Mouse (Mus musculus): ENCODE data around the gene Rpl39l. TPM values are rescaled to one million over a fixed set of nuclear protein-coding genes. Genes with fewer than 3 reads are reported as not detected.

The Rpl39l gene
- polyA plus RNA-seq (2012; rRNA removed) (1.2 and 1.3 TPM in 2 replicates), polyA plus RNA-seq (2014; fragmentation: Nextera tagmentation; extraction: Ambion mirVana) (0.94 and 1.3 TPM in 2 replicates)

DNA sequence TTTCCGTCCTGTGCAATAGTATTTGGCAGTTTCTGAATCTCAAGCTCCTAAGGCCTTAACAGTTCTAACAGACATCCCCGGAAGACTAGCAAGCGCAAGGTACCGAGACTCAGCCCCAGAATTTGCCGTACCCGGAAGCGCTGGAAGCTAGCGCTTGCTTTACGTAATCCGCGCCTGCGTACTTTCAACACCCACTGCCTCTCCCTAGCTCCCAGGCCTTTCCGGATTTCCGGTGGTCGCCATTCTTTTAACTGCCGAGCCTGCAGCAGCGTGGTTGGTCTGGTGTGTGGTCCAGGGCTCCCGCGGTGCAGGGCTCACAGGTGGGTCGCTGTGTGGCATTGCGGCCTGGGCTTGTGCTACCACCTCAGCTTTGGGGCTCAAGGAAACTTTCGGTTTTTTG lies at the start of gene Rpl39l:
TSS of gene Rpl39l (plus strand) at position 222 of the 400 bp plus-strand sequence.
- Histone ChIP-seq H3K4me2 (ENCODE audit: low read depth) (no peak within 1 kb of the TSS), H3K4me1 (replicated peaks; ENCODE audit: control insufficient read depth in 2 of 2, insufficient read depth in 2 of 2, low read length in 1 of 2) (no peaks in the 10 kb centered on the region), H3K4me3 (ENCODE audit: insufficient read depth in 1 of 2, low read depth in 2 of 2, low read length in 2 of 2) (no peak within 1 kb of the TSS), H3K27me3 (ENCODE audit: control insufficient read depth, insufficient read depth, low read length) (no peaks in the 10 kb centered on the region), H3K9ac (replicated peaks) (no peak within 1 kb of the TSS), H3K36me3 (replicated peaks; ENCODE audit: control insufficient read depth, insufficient read depth, low read depth) (no peaks in the 10 kb centered on the region), H3K9me3 (ENCODE audit: control insufficient read depth, low read length) (no peaks in the 10 kb centered on the region), H3K27ac (no peak within 1 kb of the TSS)
- TF ChIP-seq EP300 (IDR thresholded peaks at IDR 0.05; ENCODE audit: low read depth) (no peak), CTCF (IDR thresholded peaks at IDR 0.05; ENCODE audit: low read depth) (no peak)
- no peak for ATAC-seq (ENCODE audit: insufficient read depth)
- no peak for DNase-seq (ENCODE audit: low read depth in 3 of 3, low spot score in 3 of 3)
- WGBS (ENCODE audit: insufficient replicate concordance): 72% methylated on average over 22 of the region's 22 CpGs

DNA sequence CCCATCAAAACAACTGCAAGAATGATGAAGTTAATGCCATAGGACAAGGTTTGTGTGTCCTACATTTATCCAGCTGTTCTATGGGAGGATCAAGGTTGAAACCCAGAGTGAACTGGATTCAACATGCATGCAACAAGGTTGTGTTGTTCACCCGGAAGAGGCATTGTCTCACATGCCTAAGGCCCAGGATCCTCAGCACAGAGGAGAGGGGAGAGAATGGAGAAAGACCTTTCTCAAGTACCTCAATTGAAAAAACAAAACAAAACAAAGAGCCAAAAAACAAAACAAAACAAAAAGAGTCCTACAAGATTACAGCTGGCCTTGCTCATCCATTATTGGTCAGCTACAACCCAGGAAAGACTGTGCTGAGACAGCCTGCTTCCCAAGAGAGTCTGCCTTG lies 42.4 kb upstream of the Rpl39l start:
- no peak overlapping the region for H3K4me2 ChIP-seq (ENCODE audit: low read depth)
- H3K9me3 ChIP-seq (ENCODE audit: control insufficient read depth, low read length): no peaks in the 10 kb centered on the region
- H3K27me3 ChIP-seq (ENCODE audit: control insufficient read depth, insufficient read depth, low read length): no peaks in the 10 kb centered on the region
- H3K36me3 ChIP-seq (replicated peaks; ENCODE audit: control insufficient read depth, insufficient read depth, low read depth): no peaks in the 10 kb centered on the region
- no peak overlapping the region for H3K4me3 ChIP-seq (ENCODE audit: insufficient read depth in 1 of 2, low read depth in 2 of 2, low read length in 2 of 2)
- H3K27ac ChIP-seq: no peak overlapping the region
- H3K9ac ChIP-seq (replicated peaks): no peak overlapping the region
- DNase-seq (ENCODE audit: low read depth in 3 of 3, low spot score in 3 of 3): no peak
- 54% methylated on average over 1 of the region's 1 CpGs for WGBS (ENCODE audit: insufficient replicate concordance)
- no peak for ATAC-seq (ENCODE audit: insufficient read depth)
- no peaks in the 10 kb centered on the region; a peak in 1 of 4 replicates for H3K4me1 ChIP-seq (replicated peaks; ENCODE audit: control insufficient read depth in 2 of 2, insufficient read depth in 2 of 2, low read length in 1 of 2)
- TF ChIP-seq CTCF (IDR thresholded peaks at IDR 0.05; ENCODE audit: low read depth): no peak
- no peak for TF ChIP-seq EP300 (IDR thresholded peaks at IDR 0.05; ENCODE audit: low read depth)

DNA sequence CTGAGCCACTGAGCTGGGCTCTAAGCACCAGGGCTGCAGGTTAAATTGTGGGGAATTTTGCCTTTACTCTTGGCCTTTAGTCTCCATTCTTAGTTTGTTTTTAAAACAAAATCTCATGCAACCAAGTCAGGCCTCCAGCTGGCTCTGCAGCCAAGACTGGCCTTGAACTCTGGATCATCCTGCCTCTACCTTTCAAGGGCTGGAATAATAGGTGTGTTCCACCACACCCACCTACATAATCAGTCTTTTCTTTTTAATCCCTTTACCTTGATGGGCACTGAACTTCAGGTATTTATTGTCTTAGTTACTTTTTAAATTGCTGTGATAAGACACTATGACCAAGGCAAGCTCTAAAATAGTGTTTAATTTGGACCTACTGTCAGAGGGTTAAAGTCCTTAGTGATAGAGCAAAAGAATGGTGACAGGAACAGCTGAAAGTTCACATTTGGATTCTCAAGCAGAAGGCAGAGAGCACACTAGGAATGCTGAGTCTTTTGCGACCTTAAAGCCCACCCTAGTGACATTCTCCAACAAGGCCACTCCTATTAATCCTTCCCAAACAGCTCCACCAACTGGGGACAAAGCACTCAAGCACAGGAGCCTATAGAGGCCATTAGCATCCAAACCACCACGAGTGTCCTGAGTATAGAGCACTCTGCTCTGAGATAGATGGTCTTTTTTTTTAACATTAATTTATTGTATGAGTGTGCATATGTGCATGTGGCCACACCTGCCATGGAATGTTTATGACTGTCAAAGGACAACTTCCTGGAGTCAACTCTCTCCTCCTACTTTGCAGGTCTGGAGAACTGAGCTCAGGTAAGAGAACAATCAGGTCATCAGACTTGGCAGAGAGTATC lies 40.7 kb upstream of the Rpl39l start:
- no peaks in the 10 kb centered on the region for H3K9me3 ChIP-seq (ENCODE audit: control insufficient read depth, low read length)
- no peaks in the 10 kb centered on the region; a peak in 1 of 4 replicates for H3K4me1 ChIP-seq (replicated peaks; ENCODE audit: control insufficient read depth in 2 of 2, insufficient read depth in 2 of 2, low read length in 1 of 2)
- no peak overlapping the region for H3K4me3 ChIP-seq (ENCODE audit: insufficient read depth in 1 of 2, low read depth in 2 of 2, low read length in 2 of 2)
- no peak overlapping the region for H3K4me2 ChIP-seq (ENCODE audit: low read depth)
- ATAC-seq (ENCODE audit: insufficient read depth) (no peak), DNase-seq (ENCODE audit: low read depth in 3 of 3, low spot score in 3 of 3) (no peak)
- no peaks in the 10 kb centered on the region for H3K27me3 ChIP-seq (ENCODE audit: control insufficient read depth, insufficient read depth, low read length)
- WGBS (ENCODE audit: insufficient replicate concordance): 40% methylated on average over 2 of the region's 2 CpGs
- no peak overlapping the region for H3K9ac ChIP-seq (replicated peaks)
- no peak overlapping the region for H3K27ac ChIP-seq
- H3K36me3 ChIP-seq (replicated peaks; ENCODE audit: control insufficient read depth, insufficient read depth, low read depth): no peaks in the 10 kb centered on the region
- TF ChIP-seq EP300 (IDR thresholded peaks at IDR 0.05; ENCODE audit: low read depth): no peak
- TF ChIP-seq CTCF (IDR thresholded peaks at IDR 0.05; ENCODE audit: low read depth): no peak

- no peaks in the 10 kb centered on the region for H3K9me3 ChIP-seq (ENCODE audit: control insufficient read depth, low read length)
- no peak for ATAC-seq (ENCODE audit: insufficient read depth)
- H3K4me2 ChIP-seq (ENCODE audit: low read depth): no peak overlapping the region
- 33% methylated on average over 2 of the region's 2 CpGs for WGBS (ENCODE audit: insufficient replicate concordance)
- no peak overlapping the region for H3K9ac ChIP-seq (replicated peaks)
- no peak overlapping the region for H3K27ac ChIP-seq
- H3K27me3 ChIP-seq (ENCODE audit: control insufficient read depth, insufficient read depth, low read length): no peaks in the 10 kb centered on the region
- H3K4me1 ChIP-seq (replicated peaks; ENCODE audit: control insufficient read depth in 2 of 2, insufficient read depth in 2 of 2, low read length in 1 of 2): no peaks in the 10 kb centered on the region
- H3K36me3 ChIP-seq (replicated peaks; ENCODE audit: control insufficient read depth, insufficient read depth, low read depth): no peaks in the 10 kb centered on the region
- no peak for DNase-seq (ENCODE audit: low read depth in 3 of 3, low spot score in 3 of 3)
- no peak overlapping the region for H3K4me3 ChIP-seq (ENCODE audit: insufficient read depth in 1 of 2, low read depth in 2 of 2, low read length in 2 of 2)
- TF ChIP-seq EP300 (IDR thresholded peaks at IDR 0.05; ENCODE audit: low read depth): no peak
- no peak for TF ChIP-seq CTCF (IDR thresholded peaks at IDR 0.05; ENCODE audit: low read depth)
Observed at GRCm38 (mm10) chr16:10143166-10143565, 26.9 kb upstream of the Rpl39l start.

DNA sequence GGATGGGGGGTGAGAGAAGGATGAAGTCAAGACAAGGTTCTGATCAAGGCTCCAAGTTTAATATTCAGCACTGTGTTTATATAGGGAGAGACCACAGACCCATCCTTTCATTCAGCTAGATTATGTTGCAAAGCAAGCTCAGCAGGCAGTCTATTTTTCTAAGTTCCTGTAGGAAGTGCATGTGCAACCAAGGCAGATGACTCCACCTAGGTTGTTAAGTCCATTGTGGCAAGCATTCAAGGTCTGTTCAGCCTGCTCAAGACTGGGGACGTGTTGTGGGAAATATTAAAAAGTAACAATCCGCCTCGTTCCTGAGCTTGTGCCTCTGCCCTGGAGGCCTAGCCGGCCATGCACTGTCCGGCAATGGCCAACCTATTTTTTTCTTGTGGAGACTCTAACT lies 22.6 kb upstream of the Rpl39l start:
- H3K4me2 ChIP-seq (ENCODE audit: low read depth): no peak overlapping the region
- no peak overlapping the region for H3K4me3 ChIP-seq (ENCODE audit: insufficient read depth in 1 of 2, low read depth in 2 of 2, low read length in 2 of 2)
- H3K36me3 ChIP-seq (replicated peaks; ENCODE audit: control insufficient read depth, insufficient read depth, low read depth): no peaks in the 10 kb centered on the region
- no peak overlapping the region for H3K9ac ChIP-seq (replicated peaks)
- no peaks in the 10 kb centered on the region for H3K9me3 ChIP-seq (ENCODE audit: control insufficient read depth, low read length)
- no peak overlapping the region for H3K27ac ChIP-seq
- no peak for DNase-seq (ENCODE audit: low read depth in 3 of 3, low spot score in 3 of 3)
- WGBS (ENCODE audit: insufficient replicate concordance): 66% methylated on average over 5 of the region's 5 CpGs
- TF ChIP-seq CTCF (IDR thresholded peaks at IDR 0.05; ENCODE audit: low read depth): no peak
- TF ChIP-seq EP300 (IDR thresholded peaks at IDR 0.05; ENCODE audit: low read depth): no peak
- H3K4me1 ChIP-seq (replicated peaks; ENCODE audit: control insufficient read depth in 2 of 2, insufficient read depth in 2 of 2, low read length in 1 of 2): no peaks in the 10 kb centered on the region
- H3K27me3 ChIP-seq (ENCODE audit: control insufficient read depth, insufficient read depth, low read length): no peaks in the 10 kb centered on the region
- no peak for ATAC-seq (ENCODE audit: insufficient read depth)
